Mouse (Mus musculus): ENCODE data around the gene Myoc.
"Not testable (repeated sequence)": the region's sequence is repeated elsewhere in the genome, so short reads cannot be mapped to it uniquely, and the experiment has no call there.

Myoc gene

GRCm38 (mm10) chr1:162639051-162639750 is at the start of gene Myoc:
Gene Myoc, plus strand, starts transcription at chr1:162639155.
- DNase-seq (ENCODE audit: low spot score): no peak

- DNase-seq (ENCODE audit: low spot score): no peak
Observed at GRCm38 (mm10) chr1:162589443-162589842, 49.5 kb upstream of the Myoc start.

GRCm38 (mm10) chr1:162590415-162590997 is 48.4 kb upstream of the Myoc start:
- no peak for DNase-seq (ENCODE audit: low spot score)

- DNase-seq (ENCODE audit: low spot score): no peak
Observed at GRCm38 (mm10) chr1:162597379-162598102, 41.4 kb upstream of the Myoc start.

GRCm38 (mm10) chr1:162599617-162600016 is 39.3 kb upstream of the Myoc start:
- DNase-seq (ENCODE audit: low spot score): no peak

GRCm38 (mm10) chr1:162601288-162601687 is 37.7 kb upstream of the Myoc start:
- no peak for DNase-seq (ENCODE audit: low spot score)

- no peak for DNase-seq (ENCODE audit: low spot score)
Observed at GRCm38 (mm10) chr1:162608127-162608526, 30.8 kb upstream of the Myoc start.

- DNase-seq (ENCODE audit: low spot score): no peak
Observed at GRCm38 (mm10) chr1:162609633-162610250, 29.2 kb upstream of the Myoc start.

GRCm38 (mm10) chr1:162611191-162611590 is 27.8 kb upstream of the Myoc start:
- no peak for DNase-seq (ENCODE audit: low spot score)

- DNase-seq (ENCODE audit: low spot score): no peak
Observed at GRCm38 (mm10) chr1:162615511-162615910, 23.4 kb upstream of the Myoc start.

GRCm38 (mm10) chr1:162620487-162620886 is 18.5 kb upstream of the Myoc start:
- no peak for DNase-seq (ENCODE audit: low spot score)

GRCm38 (mm10) chr1:162623895-162624294 is 15.1 kb upstream of the Myoc start:
- DNase-seq (ENCODE audit: low spot score): no peak

- peak; percentile 8 for DNase-seq (ENCODE audit: low spot score)
Observed at GRCm38 (mm10) chr1:162625229-162625628, 13.7 kb upstream of the Myoc start.

GRCm38 (mm10) chr1:162627821-162628220 is 11.1 kb upstream of the Myoc start:
- DNase-seq (ENCODE audit: low spot score): not testable (repeated sequence)

- DNase-seq (ENCODE audit: low spot score): not testable (repeated sequence)
Observed at GRCm38 (mm10) chr1:162628326-162628725, 10.6 kb upstream of the Myoc start.

GRCm38 (mm10) chr1:162635291-162635931 is 3.5 kb upstream of the Myoc start:
- DNase-seq (ENCODE audit: low spot score): not testable (repeated sequence)

GRCm38 (mm10) chr1:162636516-162636915 is 2.4 kb upstream of the Myoc start:
- DNase-seq (ENCODE audit: low spot score): no peak

GRCm38 (mm10) chr1:162638535-162638934 is 420 bp upstream of the Myoc start:
- no peak for DNase-seq (ENCODE audit: low spot score)

GRCm38 (mm10) chr1:162639861-162640260 is 906 bp downstream of the Myoc start:
- DNase-seq (ENCODE audit: low spot score): no peak

- no peak for DNase-seq (ENCODE audit: low spot score)
Observed at GRCm38 (mm10) chr1:162642591-162642990, 3.6 kb downstream of the Myoc start.

GRCm38 (mm10) chr1:162643752-162644151 is 4.8 kb downstream of the Myoc start:
- no peak for DNase-seq (ENCODE audit: low spot score)

GRCm38 (mm10) chr1:162646083-162646686 is 7.2 kb downstream of the Myoc start:
- no peak for DNase-seq (ENCODE audit: low spot score)

Data from spleen, adult 12 weeks (tissue).